Mouse (Mus musculus): ENCODE data around the gene Nfyb. TPM values are rescaled to one million over a fixed set of nuclear protein-coding genes. Genes with fewer than 3 reads are reported as not detected.
A peak's percentile ranks its signal among the peaks of the same experiment; 100 is the strongest.

Nfyb gene
- total and polyA plus RNA-seq, 3 experiments: 26.1 to 87.4 (median 70.4) TPM

DNA sequence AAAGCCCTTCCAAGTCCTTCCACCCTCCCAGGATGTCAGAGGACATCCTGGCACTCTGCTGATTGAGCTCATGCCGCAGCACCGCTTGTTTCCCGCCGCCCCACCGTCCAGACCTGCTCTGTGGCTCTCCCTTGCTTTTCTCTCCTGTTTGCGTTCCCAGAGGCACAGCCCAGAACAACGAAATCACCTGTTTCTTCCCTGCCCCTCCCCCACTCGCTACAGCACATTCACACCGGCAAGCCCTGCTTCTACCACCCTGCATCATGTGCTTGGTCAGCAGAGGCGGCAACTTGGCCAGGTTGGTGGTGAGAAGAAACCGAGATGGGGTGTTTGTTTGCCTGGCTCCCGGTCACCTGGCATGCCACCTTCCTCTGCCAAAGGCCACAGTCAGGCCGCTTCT, 13.9 kb upstream of the Nfyb start:
- DNase-seq (ENCODE audit: low spot score) (no peak), ATAC-seq (ENCODE audit: extremely low read depth, insufficient number of reproducible peaks, low FRiP score, poor library complexity, severe bottlenecking) (no peak)
- peaks cover 51% of the 10 kb centered on the region for H3K4me1 ChIP-seq (ENCODE audit: insufficient read depth, low read depth, low read length)
- H3K27me3 ChIP-seq (ENCODE audit: insufficient read depth, low read length): no peaks in the 10 kb centered on the region
- no peaks in the 10 kb centered on the region for H3K36me3 ChIP-seq (replicated peaks)
- TF ChIP-seq GATA1 (IDR thresholded peaks at IDR 0.05; ENCODE audit: borderline replicate concordance, low read length) (no peak), TAL1 (conservative IDR thresholded peaks at IDR 0.05; ENCODE audit: low read depth, low read length) (no peak), CTCF (IDR thresholded peaks at IDR 0.05; ENCODE audit: low read depth, low read length) (no peak)
- peak overlapping the region; percentile 28; the same call in 1 of the 2 replicates for H3K4me3 ChIP-seq (ENCODE audit: low read depth, low read length)
- peaks cover 4% of the 10 kb centered on the region for H3K9me3 ChIP-seq (replicated peaks)

DNA sequence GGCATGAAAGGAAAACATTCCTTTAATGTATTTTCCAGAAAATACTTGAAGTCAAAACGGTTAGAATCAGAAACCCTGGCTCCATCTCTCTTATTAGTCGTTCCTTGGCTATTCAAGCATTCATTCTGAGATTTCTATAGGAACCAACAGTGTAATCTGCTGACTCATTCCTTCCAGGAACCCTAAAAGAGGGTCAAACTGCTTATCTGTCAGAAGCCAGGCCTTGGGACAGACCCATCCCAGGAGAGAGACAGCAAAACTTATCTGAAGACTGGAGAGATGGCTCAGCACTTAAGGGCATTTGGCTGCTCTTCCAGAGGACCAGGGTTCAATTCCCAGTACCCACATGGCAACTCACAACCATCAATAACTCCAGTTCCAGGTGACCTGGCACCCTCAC, 13.1 kb upstream of the Nfyb start:
- no peak overlapping the region for H3K4me3 ChIP-seq (ENCODE audit: low read depth, low read length)
- no peak for TF ChIP-seq GATA1 (IDR thresholded peaks at IDR 0.05; ENCODE audit: borderline replicate concordance, low read length)
- TF ChIP-seq TAL1 (conservative IDR thresholded peaks at IDR 0.05; ENCODE audit: low read depth, low read length): peak; percentile 58
- peak; percentile 60 for DNase-seq (ENCODE audit: low spot score)
- H3K4me1 ChIP-seq (ENCODE audit: insufficient read depth, low read depth, low read length): peaks cover 58% of the 10 kb centered on the region
- ATAC-seq (ENCODE audit: extremely low read depth, insufficient number of reproducible peaks, low FRiP score, poor library complexity, severe bottlenecking): peak; percentile 77
- peaks cover 4% of the 10 kb centered on the region for H3K9me3 ChIP-seq (replicated peaks)
- H3K36me3 ChIP-seq (replicated peaks): no peaks in the 10 kb centered on the region
- no peaks in the 10 kb centered on the region for H3K27me3 ChIP-seq (ENCODE audit: insufficient read depth, low read length)

DNA sequence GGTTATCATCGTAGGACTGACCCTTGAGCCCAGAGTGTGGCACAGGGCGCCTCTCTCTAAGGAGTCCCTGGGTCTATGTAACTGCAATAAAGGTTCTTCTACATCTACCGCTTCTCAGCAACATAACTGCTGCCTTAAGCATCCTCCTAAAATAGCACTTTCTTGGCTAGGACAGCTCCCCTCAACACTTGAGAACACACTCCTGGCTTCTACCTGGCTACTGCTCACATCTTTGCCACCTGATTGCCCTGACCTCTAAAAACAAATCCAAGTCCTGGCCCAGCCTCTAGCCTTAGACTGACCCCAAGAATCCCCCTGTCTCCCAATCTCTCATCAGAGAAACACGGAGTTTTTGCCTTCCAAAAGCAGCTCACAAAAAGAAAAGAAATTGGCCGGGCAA, 10.9 kb upstream of the Nfyb start:
- H3K36me3 ChIP-seq (replicated peaks): no peaks in the 10 kb centered on the region
- peaks cover 2% of the 10 kb centered on the region; the same call in 1 of the 2 replicates for H3K27me3 ChIP-seq (ENCODE audit: insufficient read depth, low read length)
- H3K4me1 ChIP-seq (ENCODE audit: insufficient read depth, low read depth, low read length): peaks cover 57% of the 10 kb centered on the region
- no peak for ATAC-seq (ENCODE audit: extremely low read depth, insufficient number of reproducible peaks, low FRiP score, poor library complexity, severe bottlenecking)
- peaks cover 4% of the 10 kb centered on the region for H3K9me3 ChIP-seq (replicated peaks)
- no peak for TF ChIP-seq CTCF (IDR thresholded peaks at IDR 0.05; ENCODE audit: low read depth, low read length)
- TF ChIP-seq TAL1 (conservative IDR thresholded peaks at IDR 0.05; ENCODE audit: low read depth, low read length): no peak
- TF ChIP-seq GATA1 (IDR thresholded peaks at IDR 0.05; ENCODE audit: borderline replicate concordance, low read length): no peak
- TF ChIP-seq GATA2 (IDR thresholded peaks at IDR 0.05; ENCODE audit: borderline replicate concordance, low read depth, low read length): no peak
- TF ChIP-seq POLR2AphosphoS5 (IDR thresholded peaks at IDR 0.05; ENCODE audit: insufficient replicate concordance, low read depth, low read length): no peak
- DNase-seq (ENCODE audit: low spot score): no peak
- H3K4me3 ChIP-seq (ENCODE audit: low read depth, low read length): no peak overlapping the region

DNA sequence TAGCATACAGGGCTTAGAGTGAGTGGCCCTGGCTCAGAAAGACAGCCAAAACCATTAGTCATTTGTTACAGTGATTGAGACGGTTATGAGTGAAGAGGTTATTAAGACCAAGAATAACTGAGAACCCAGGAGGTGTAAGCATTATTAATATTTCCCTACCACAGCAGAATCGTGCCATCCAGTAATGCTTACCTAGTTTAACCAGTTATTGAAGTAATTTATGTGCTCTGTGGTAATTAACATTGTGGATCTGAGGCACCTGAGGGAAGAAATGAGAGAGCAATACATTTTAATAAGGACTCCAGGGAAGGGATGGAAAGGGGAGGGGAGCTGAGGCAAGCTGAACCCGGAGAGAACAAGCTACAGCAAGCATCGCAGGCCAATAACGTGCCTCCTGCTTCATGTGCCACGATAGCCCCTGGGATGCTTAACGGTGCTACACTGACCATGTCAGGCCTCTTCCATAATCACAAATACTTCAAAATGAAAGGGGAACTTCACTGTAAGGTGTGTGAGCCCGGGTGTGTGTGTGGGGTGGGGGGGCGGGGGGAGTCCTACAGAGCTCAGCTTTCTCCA, 7.7 kb upstream of the Nfyb start:
- DNase-seq (ENCODE audit: low spot score) (no peak), ATAC-seq (ENCODE audit: extremely low read depth, insufficient number of reproducible peaks, low FRiP score, poor library complexity, severe bottlenecking) (no peak)
- no peaks in the 10 kb centered on the region for H3K36me3 ChIP-seq (replicated peaks)
- peaks cover 37% of the 10 kb centered on the region for H3K4me1 ChIP-seq (ENCODE audit: insufficient read depth, low read depth, low read length)
- TF ChIP-seq CTCF (IDR thresholded peaks at IDR 0.05; ENCODE audit: low read depth, low read length) (no peak), GATA2 (IDR thresholded peaks at IDR 0.05; ENCODE audit: borderline replicate concordance, low read depth, low read length) (no peak), TAL1 (conservative IDR thresholded peaks at IDR 0.05; ENCODE audit: low read depth, low read length) (no peak), POLR2AphosphoS5 (IDR thresholded peaks at IDR 0.05; ENCODE audit: insufficient replicate concordance, low read depth, low read length) (no peak), GATA1 (IDR thresholded peaks at IDR 0.05; ENCODE audit: borderline replicate concordance, low read length) (no peak)
- H3K27me3 ChIP-seq (ENCODE audit: insufficient read depth, low read length): peaks cover 7% of the 10 kb centered on the region; the same call in 1 of the 2 replicates
- no peak overlapping the region for H3K4me3 ChIP-seq (ENCODE audit: low read depth, low read length)
- H3K9me3 ChIP-seq (replicated peaks): peaks cover 4% of the 10 kb centered on the region

DNA sequence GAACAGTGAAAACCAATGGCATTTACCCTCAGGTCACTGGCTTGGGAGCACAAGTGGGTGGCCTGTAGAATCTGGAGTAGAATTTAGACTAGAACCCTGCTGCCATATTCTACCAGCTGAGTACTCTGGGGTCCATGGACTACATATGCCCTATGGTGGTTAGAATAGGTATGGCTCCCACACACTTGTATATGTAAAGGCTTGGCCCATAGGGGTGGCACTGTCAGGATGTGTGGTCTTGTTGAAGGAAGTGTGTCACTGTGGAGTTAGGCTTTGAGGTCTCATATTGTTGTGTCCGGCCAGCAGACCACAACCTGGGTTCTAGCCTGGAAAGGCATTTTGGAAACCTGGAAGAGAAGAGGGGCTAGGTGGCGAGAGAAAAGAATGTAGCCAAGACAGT, 6.8 kb upstream of the Nfyb start:
- H3K27me3 ChIP-seq (ENCODE audit: insufficient read depth, low read length): peaks cover 7% of the 10 kb centered on the region; the same call in 1 of the 2 replicates
- peaks cover 28% of the 10 kb centered on the region for H3K4me1 ChIP-seq (ENCODE audit: insufficient read depth, low read depth, low read length)
- ATAC-seq (ENCODE audit: extremely low read depth, insufficient number of reproducible peaks, low FRiP score, poor library complexity, severe bottlenecking) (no peak), DNase-seq (ENCODE audit: low spot score) (no peak)
- TF ChIP-seq GATA2 (IDR thresholded peaks at IDR 0.05; ENCODE audit: borderline replicate concordance, low read depth, low read length): no peak
- TF ChIP-seq TAL1 (conservative IDR thresholded peaks at IDR 0.05; ENCODE audit: low read depth, low read length): no peak
- TF ChIP-seq POLR2AphosphoS5 (IDR thresholded peaks at IDR 0.05; ENCODE audit: insufficient replicate concordance, low read depth, low read length): no peak
- TF ChIP-seq GATA1 (IDR thresholded peaks at IDR 0.05; ENCODE audit: borderline replicate concordance, low read length): no peak
- no peak for TF ChIP-seq CTCF (IDR thresholded peaks at IDR 0.05; ENCODE audit: low read depth, low read length)
- no peak overlapping the region for H3K4me3 ChIP-seq (ENCODE audit: low read depth, low read length)
- no peaks in the 10 kb centered on the region for H3K36me3 ChIP-seq (replicated peaks)
- peaks cover 4% of the 10 kb centered on the region for H3K9me3 ChIP-seq (replicated peaks)

DNA sequence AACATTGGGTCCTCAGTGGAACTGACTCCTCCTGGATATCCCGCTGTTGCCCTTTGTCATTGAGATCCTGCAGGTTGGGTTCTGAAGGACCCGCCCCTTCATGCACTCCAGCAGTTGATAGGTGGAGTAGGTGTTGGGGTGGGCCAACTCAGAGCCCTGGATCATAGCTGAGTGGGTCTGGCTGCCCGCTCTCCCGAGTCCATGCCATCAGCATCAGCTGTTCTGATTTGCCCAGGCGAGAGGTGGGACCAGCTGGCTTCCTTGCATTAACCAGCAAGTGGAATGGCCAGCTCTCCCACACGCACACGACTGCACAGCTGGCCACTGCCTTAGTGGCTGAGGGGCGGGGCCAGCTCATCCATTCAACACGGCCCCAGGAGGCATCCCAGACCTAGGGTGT, 5.0 kb upstream of the Nfyb start:
- TF ChIP-seq CTCF (IDR thresholded peaks at IDR 0.05; ENCODE audit: low read depth, low read length): no peak
- no peak for TF ChIP-seq TAL1 (conservative IDR thresholded peaks at IDR 0.05; ENCODE audit: low read depth, low read length)
- no peak for TF ChIP-seq GATA2 (IDR thresholded peaks at IDR 0.05; ENCODE audit: borderline replicate concordance, low read depth, low read length)
- no peak for TF ChIP-seq POLR2AphosphoS5 (IDR thresholded peaks at IDR 0.05; ENCODE audit: insufficient replicate concordance, low read depth, low read length)
- no peak for TF ChIP-seq GATA1 (IDR thresholded peaks at IDR 0.05; ENCODE audit: borderline replicate concordance, low read length)
- no peak for ATAC-seq (ENCODE audit: extremely low read depth, insufficient number of reproducible peaks, low FRiP score, poor library complexity, severe bottlenecking)
- H3K4me3 ChIP-seq (ENCODE audit: low read depth, low read length): no peak overlapping the region
- H3K9me3 ChIP-seq (replicated peaks): peaks cover 4% of the 10 kb centered on the region
- no peaks in the 10 kb centered on the region for H3K36me3 ChIP-seq (replicated peaks)
- peaks cover 31% of the 10 kb centered on the region for H3K4me1 ChIP-seq (ENCODE audit: insufficient read depth, low read depth, low read length)
- peaks cover 7% of the 10 kb centered on the region; the same call in 1 of the 2 replicates for H3K27me3 ChIP-seq (ENCODE audit: insufficient read depth, low read length)
- DNase-seq (ENCODE audit: low spot score): no peak

All from G1E (cell line).